Mouse (Mus musculus): Measurements from ENCODE around the gene Olfr725.

The Olfr725 gene

DNA sequence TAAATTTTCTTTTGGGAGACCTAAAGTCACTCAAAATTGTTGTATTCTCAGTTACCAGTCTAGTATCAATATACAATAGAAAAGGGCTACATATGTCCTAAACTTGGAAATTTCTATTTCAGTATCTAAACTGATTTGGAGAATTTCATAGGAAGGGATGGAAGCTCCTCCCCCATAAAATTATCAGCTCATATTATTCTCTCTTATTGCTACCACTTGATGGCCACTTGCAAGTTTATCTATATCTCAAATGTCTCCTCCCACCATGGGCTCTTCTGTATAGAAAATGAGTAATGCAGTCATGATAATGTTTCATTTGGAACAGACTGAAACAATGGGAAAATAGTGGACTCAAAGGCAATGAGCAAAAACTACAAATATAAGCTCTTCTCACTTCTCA, at the start of gene Olfr725:
Olfr725 (minus strand) TSS at position 101 of the 400 bp plus-strand sequence.
- DNase-seq (ENCODE audit: low spot score), result no peak

DNA sequence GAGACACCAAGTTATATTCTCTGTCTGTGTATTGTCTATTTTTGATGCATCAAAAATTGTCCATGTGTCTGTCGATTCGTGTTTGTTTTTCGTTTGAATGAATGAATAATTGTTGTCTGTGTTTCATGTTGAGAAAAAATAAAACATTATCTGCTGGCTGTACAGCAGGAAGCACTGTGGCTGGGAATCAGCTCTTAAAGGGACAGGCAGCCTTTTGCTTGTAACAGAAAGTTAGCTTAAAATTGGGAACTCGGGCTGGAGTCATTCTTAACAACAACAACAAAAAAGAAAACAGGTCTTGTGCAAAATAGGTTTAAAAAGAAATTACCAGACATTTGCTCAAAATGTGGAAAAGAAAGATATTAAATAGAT, 22.5 kb upstream of the Olfr725 start:
- DNase-seq (ENCODE audit: low spot score), result no peak

DNA sequence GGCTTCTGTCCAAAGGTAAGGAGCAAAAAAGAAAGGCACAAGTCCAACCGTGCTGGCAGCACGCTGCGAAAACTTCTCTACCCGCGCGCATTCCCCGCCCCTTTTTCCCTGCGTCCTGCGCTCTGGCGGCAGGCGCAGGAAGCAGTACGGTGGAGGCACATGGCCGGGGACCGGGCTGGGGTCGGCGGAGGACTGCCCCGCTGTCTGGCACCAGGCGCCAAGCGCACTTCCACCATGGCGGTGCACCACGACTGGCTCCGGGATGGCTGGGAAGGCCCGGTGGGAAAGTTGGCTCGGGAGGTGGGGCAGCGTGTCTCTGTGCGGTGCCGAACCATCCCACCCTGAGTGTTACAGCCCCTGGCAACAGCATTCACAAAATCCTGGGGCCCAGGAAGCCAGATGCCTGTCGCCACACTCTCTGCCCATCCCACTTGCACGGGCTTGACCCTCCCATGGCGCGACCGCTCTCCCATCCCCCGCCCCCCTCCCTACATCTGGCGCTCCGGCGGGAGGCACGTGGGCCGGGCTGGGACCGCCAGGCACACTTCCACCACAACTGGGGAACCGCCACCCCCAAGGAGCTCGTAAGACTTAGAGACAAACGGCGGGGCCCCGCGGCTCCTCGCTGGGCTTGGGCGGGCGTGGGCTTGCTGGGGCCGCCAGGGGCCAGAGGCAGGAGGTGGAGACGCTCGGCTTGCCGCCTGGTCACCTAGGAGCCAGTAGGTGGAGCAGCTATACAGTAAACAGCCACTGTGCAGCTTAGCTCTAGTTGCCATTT, 22.0 kb upstream of the Olfr725 start:
- peak; percentile 39 for DNase-seq (ENCODE audit: low spot score)

DNA sequence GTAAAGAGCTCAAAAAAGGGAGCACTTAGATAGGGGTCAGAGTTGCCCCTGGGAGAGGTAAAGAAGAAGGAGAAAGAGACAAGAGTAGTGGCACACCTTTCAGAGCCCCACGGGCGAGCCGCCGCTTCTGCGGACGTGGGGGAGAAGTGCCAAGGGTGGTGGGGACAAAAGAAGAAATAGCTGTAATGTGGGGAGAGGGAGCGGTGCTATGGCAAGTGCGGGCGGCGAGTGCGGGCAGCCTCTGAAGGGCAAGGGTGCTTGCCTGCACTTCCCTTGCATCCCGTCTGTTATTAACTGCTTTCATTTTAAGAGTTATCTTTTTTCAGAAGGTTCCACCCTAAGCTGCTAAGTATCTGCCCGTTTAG, 21.4 kb upstream of the Olfr725 start:
- no peak for DNase-seq (ENCODE audit: low spot score)

DNA sequence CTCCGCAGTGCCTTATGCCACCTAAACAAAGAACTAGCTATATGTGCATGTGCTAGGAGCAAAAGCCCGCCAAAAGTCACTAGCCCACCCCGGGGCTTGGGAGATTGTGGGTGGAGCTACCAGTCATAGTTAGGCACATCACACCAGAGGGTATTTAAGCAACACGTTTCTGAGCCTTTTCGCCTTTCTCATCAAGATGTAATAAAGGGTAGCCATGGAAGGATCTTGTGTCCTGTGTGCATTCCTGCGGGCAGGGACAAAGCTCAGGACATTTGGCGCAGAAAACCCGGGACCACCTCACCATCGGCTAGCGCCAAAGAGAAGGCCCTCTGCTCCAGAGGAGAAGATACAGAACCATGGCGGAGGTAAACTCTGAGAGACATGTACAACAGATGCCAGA, 21.0 kb upstream of the Olfr725 start:
- DNase-seq (ENCODE audit: low spot score), result no peak

DNA sequence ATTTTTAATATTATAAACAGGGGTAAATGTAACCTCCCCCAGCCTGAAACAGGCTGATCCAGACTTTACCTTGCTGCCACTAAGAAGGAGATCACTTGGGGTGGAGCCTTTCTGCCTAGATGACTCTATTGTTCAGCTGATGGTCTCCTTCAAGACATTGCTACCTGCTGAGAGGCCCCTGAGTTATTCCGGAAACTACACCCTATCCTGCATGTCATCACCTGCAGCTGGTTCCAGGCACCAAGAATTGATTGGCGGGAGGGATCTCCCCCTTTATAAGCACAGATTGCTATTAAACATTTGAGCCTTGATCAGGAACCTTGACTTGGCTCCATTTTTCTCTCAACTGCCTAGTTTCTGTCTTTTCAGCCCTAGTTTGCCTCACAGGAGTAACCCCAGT, 8.1 kb downstream of the Olfr725 start:
- no peak for DNase-seq (ENCODE audit: low spot score)

DNA sequence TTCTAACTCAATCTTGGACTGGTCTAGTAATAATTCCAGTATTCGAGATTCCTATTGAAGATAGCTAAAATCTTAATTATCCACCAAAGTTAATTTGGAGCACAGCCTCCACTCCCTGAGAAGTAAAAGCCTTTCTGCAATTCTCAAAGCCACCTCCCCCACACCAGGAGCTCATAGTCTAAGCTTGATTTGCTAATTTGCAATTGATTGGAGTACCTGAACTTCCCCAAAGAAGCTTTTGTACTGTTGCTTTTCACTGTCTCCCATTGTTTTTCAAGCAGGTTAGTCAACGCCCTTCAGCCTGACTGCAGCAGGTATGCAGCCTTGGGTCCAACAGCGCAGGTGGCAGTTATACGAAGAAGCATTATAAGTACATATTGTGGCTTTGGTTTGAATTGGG, 8.8 kb downstream of the Olfr725 start:
- DNase-seq (ENCODE audit: low spot score), result no peak

DNA sequence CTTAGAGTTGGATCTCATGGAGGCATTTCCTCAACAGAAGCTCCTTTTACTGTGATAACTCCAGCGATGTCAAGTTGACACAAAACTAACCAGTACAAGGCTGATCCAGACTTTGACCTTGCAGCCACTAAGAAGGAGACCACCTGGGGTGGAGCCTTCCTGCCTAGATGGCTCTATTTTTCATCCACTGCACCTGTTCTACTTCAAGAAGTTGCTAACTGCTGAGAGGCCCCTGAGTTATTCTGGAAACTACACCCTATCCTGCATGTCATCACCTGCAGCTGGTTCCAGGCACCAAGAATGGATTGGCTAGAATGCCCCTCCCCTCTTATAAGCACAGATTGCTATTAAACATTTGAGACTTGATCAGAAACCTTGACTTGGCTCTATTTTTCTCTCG, 13.8 kb downstream of the Olfr725 start:
- DNase-seq (ENCODE audit: low spot score), result no peak

Measured in layer of hippocampus, adult 11-12 months (tissue).